Mouse (Mus musculus): ENCODE measurements at regions not wholly inside any gene's neighbourhood (a gene's known extent, or its start where the extent isn't known, plus 50 kb on each side); places are given as distances from the start of the nearest gene placed in this dataset.
"Not testable (repeated sequence)": the region's sequence is repeated elsewhere in the genome, so short reads cannot be mapped to it uniquely, and the experiment has no call there.

- peak; percentile 52 to 63 for DNase-seq (ENCODE audit: extremely low spot score in 1 of 2, low spot score in 1 of 2)
These were observed 69.9 kb upstream of the Zfp825 start for GRCm38 (mm10) chr13:74563483-74564330.

DNA sequence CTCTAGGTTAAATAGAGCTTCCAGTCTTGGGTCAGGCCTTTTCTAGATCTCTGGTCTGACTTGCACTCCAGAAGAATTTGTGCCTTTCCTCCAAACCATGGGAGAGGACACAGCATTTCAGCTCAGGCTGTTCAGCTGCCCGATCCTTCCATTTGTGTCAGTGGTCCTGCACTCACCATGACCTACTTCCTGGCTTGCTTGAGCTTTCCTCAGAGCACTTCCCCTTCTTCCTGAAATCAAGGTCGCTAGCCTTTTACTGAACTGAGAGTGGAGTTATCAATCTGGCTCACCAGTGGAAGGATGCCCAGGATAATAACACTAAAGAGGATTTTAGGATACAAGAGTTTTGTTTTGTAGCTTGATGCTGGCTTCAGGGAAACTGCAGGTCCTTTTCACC is 70.5 kb upstream of the Zfp825 start:
- not testable (repeated sequence) for DNase-seq (ENCODE audit: extremely low spot score in 1 of 2, low spot score in 1 of 2)

DNA sequence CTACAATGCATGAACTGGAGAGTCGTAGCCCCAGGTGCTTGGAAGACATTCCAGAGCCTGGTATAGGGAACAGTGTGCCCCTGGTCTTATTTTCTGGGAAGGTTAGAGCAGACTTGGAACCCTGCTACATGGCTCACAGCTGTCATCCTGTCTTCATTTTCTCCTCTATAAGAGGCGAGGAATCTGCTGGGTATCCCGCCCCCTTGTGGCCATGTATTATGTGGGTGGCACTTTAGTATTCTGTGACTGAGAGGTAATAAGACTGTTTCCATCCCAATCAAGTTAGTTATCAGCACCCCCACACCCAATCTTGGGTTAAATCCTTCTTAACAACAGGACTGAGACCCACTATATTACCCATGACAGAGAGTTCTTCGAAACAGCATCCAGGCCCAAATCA is 69.4 kb upstream of the Erap1 start:
- DNase-seq (ENCODE audit: extremely low spot score in 1 of 2, low spot score in 1 of 2): not testable (repeated sequence)

All from layer of hippocampus, postnatal 25 days (tissue).